Mouse (Mus musculus): ENCODE measurements at regions not wholly inside any gene's neighbourhood (a gene's known extent, or its start where the extent isn't known, plus 50 kb on each side); places are given as distances from the start of the nearest gene placed in this dataset.

- DNase-seq (ENCODE audit: extremely low spot score, low spot score) = no peak
Observed at GRCm38 (mm10) chr8:116837991-116838390, 83.3 kb downstream of the Cmc2 start.

DNA sequence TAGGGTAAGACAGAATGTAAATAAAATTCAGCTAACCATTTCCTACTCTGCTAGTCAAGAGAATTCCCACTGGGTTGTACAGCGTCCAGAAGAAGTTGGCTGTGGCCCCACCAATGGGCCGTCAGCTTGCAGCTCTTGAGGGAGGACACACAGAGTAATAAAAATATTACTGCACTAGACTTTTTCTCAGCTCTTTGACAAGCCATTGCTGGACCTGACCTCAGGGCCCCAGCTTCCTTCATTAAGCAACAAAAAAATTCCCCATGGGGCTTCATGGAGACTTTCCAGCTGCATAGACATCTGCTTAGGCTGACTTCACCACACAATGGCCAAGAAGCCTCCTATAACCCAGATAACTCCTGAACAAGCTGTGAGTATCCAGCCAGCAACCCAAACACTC is 89.1 kb downstream of the Cmc2 start:
- DNase-seq (ENCODE audit: extremely low spot score, low spot score) = no peak

- DNase-seq (ENCODE audit: extremely low spot score, low spot score) = no peak
Observed at GRCm38 (mm10) chr8:116829631-116830030, 91.6 kb downstream of the Cmc2 start.

DNA sequence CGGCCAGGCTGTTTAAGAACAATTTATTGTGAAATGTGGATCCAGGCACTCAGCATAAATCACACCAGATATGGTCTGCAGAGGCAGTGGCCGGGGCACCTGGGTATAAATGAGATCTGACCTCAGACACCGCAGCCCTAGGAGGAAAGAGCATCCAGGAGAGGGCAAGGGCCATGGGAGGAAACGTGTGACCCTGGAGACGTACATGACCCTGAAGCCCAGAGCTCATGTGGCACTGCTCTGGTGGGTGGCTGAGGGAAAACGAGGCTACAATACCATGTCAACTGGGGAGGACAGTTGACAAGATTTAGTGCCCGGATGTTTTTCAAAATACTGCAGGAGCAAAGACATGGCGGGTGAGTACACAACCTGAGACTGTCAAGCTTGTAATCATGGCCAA is 93.0 kb downstream of the Cmc2 start:
- DNase-seq (ENCODE audit: extremely low spot score, low spot score) = no peak

- no peak for DNase-seq (ENCODE audit: extremely low spot score, low spot score)
Observed at GRCm38 (mm10) chr8:116827141-116827540, 94.1 kb downstream of the Cmc2 start.

DNA sequence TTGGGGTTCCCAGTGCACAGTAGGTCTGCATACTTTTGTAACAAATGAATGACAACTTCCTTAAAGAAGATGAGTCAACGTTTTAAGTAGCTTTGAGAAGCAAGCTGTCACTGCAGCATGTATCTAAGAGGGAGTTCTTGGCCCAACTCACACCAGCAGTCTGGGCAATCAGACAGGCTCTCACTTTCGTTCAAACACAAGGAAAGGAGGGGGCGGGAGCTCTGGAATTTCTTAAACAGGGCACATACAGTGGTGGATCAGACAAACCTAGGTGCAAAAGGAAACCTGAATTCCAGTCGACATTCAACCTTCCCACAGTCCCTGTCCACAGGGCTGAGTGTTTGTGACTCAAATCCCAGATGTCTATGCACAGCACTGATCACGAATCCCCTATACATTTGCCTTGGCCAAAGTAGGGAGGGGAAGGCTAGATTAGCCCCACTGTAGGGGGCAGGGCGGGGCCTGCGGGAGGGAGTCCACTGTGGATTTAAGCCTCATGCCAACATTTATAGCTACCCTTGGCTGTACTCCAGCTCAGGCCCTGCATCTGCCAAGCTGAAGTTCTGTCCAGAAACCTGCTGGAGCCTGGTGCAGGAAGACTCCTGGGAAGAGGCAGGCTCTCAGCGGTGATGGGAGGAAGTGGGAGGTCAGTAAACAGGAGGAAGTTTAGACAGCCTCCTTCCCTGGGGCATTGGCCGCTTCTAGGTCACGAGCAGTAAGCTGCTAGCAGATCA is 81.5 kb upstream of the Cdyl2 start:
- peak; percentile 13 for DNase-seq (ENCODE audit: extremely low spot score, low spot score)

DNA sequence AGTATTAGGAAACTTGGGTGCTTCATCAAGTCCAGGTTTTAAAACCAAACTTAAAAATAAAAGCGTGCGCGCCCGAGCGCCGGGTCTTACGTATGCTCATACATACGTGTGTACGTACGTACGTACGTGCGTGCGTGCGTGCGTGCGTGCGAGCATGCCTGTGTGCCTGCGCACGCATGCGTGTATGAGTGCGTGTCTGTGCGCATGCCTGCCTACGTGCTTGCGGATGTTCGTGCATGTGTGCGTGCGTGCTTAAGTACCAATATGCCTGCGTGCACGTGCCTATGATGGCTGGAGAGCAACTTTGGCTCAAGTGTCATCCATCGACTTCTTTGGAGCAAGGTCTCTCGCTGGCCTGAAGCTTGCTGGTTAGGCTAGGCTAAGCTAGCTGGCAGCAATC is 68.5 kb upstream of the Cdyl2 start:
- DNase-seq (ENCODE audit: extremely low spot score, low spot score) = no peak

DNA sequence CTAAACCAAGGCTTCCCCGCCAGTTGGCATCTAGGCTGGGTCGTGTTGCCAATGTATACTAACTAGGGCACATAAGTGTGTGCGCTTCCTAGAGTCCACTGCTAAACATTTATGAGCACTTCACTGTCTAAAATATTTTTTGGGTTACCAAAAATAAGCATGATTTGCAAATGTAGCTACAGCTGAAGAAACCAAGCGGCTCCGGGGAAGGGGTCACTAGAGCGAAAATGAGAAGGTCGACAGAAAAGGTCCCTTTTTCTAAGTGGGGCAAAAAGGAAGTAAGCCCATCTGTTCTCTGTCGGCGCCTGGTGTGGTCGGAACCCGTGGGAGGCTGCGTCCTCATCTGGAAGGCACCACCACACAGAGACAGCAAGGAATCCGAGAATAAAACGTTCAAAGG is 67.8 kb upstream of the Cdyl2 start:
- no peak for DNase-seq (ENCODE audit: extremely low spot score, low spot score)

GRCm38 (mm10) chr8:116798981-116799380 is 66.2 kb upstream of the Cdyl2 start:
- DNase-seq (ENCODE audit: extremely low spot score, low spot score) = no peak

GRCm38 (mm10) chr8:116795713-116796112 is 62.9 kb upstream of the Cdyl2 start:
- no peak for DNase-seq (ENCODE audit: extremely low spot score, low spot score)

GRCm38 (mm10) chr8:116793107-116793506 is 60.3 kb upstream of the Cdyl2 start:
- DNase-seq (ENCODE audit: extremely low spot score, low spot score) = no peak

DNA sequence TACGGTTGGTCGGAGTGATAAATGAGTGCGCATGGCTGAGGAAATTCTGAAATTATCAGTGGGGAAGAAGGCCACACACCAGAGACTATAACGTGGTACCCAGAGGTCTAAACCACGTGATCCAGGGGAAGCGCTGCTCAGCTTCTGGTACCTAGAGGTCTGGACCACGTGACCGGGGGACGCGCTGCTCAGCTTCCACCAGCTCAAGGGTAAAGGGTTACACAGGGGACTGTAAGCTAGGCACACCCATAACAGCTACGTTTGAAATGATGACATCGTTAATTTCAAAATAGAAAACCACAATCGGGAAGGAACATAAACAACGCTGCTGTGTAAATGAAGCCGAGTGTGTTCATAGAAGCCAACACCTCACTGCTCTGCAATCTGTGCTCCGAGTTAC is 57.5 kb upstream of the Cdyl2 start:
- DNase-seq (ENCODE audit: extremely low spot score, low spot score) = no peak

Measured in neural tube, embryonic 10.5 days (tissue).